Mouse (Mus musculus) myocyte (in vitro differentiated cells): Measurements from ENCODE around the gene Fign.

ENCODE experiments used
- CEBPB ChIP-seq: IDR thresholded peaks from 2 replicates; pipeline ENCODE4 v1.6.1; 2011; ENCODE audit warnings: mild to moderate bottlenecking, moderate library complexity; ENCODE audit not compliant: poor library complexity, insufficient read depth, severe bottlenecking
- E2F4 ChIP-seq: IDR thresholded peaks from one replicate; pipeline ENCODE4 v1.6.1; 2011; ENCODE audit warnings: mild to moderate bottlenecking, control low read depth, moderate library complexity; ENCODE audit not compliant: insufficient read depth
- MAX ChIP-seq: IDR thresholded peaks from one replicate; pipeline ENCODE4 v1.6.1; 2011; ENCODE audit warnings: low read depth, mild to moderate bottlenecking, control low read depth
- MYOD1 ChIP-seq, 3 experiments: IDR thresholded peaks; one replicate each; pipeline ENCODE4 v1.6.1; 2011; ENCODE audit warnings: control low read depth in 2 of 3, low read depth in 2 of 3, mild to moderate bottlenecking in 2 of 3, moderate library complexity in 1 of 3; ENCODE audit not compliant: insufficient read length in 2 of 3, control insufficient read depth in 1 of 3
- MYOG ChIP-seq, 3 experiments: IDR thresholded peaks; one replicate each; pipeline ENCODE4 v1.6.1; 2011; ENCODE audit warnings: control low read depth in 2 of 3, low read depth in 2 of 3, mild to moderate bottlenecking in 2 of 3; ENCODE audit not compliant: insufficient read length in 2 of 3, control insufficient read depth in 1 of 3, insufficient read depth in 1 of 3
- POLR2A ChIP-seq: IDR thresholded peaks from one replicate; pipeline ENCODE4 v1.6.1; 2011; ENCODE audit warnings: low read depth, mild to moderate bottlenecking, control low read depth, moderate library complexity; ENCODE audit not compliant: insufficient read length
- POLR2AphosphoS2 ChIP-seq: IDR thresholded peaks from one replicate; pipeline ENCODE4 v1.6.1; 2011; ENCODE audit warnings: low read depth, control low read depth; ENCODE audit not compliant: insufficient read length
- REST ChIP-seq: IDR thresholded peaks from one replicate; pipeline ENCODE4 v1.6.1; 2011; ENCODE audit warnings: mild to moderate bottlenecking, control low read depth, moderate library complexity; ENCODE audit not compliant: insufficient read depth, insufficient read length
- SRF ChIP-seq: IDR thresholded peaks from one replicate; pipeline ENCODE4 v1.6.1; 2011; ENCODE audit warnings: low read depth; ENCODE audit not compliant: control insufficient read depth, insufficient read length
- TCF12 ChIP-seq: IDR thresholded peaks from one replicate; pipeline ENCODE4 v1.6.1; 2011; ENCODE audit warnings: mild to moderate bottlenecking, control low read depth; ENCODE audit not compliant: poor library complexity, insufficient read depth, severe bottlenecking
- TCF3 ChIP-seq: IDR thresholded peaks from one replicate; pipeline ENCODE4 v1.6.1; 2011; ENCODE audit warnings: low read depth, control low read depth; ENCODE audit not compliant: insufficient read length
- USF1 ChIP-seq: IDR thresholded peaks from one replicate; pipeline ENCODE4 v1.6.1; 2011; ENCODE audit warnings: low read depth, mild to moderate bottlenecking, control low read depth, moderate library complexity

DNA sequence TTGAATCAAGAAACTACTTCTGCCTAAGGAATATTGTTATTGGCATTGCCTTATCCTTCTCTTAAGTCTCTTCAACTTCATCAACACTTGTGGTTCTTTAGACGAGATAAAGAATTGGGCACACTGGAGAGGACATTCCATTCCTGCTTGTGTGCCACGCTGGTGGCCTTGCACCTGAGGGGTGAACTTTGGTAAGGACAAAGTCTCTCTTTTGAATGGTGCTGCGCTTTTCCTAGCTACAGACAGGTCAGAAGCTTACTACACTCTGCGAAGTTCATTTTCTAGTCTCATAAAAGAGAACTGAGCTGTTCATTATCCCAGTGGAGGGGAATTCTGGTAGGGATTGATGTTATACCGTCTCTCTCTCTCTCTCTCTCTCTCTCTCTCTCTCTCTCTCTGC, 38.4 kb downstream of the Fign start:
- TF ChIP-seq MAX (no peak), TCF3 (no peak), POLR2A (no peak), USF1 (no peak), REST (no peak), MYOG (IDR thresholded peaks at IDR 0.05; ENCODE audit: control insufficient read depth in 1 of 3, insufficient read depth in 1 of 3, insufficient read length in 2 of 3, low read depth in 2 of 3) (no peak), TCF12 (no peak), POLR2AphosphoS2 (no peak), CEBPB (no peak), SRF (no peak), MYOD1 (IDR thresholded peaks at IDR 0.05; ENCODE audit: control insufficient read depth in 1 of 3, insufficient read length in 2 of 3, low read depth in 2 of 3) (no peak), E2F4 (no peak)
